Mouse (Mus musculus) forebrain, embryonic 15.5 days (tissue): ENCODE measurements around the gene Cbr4. TPM values are rescaled to one million over a fixed set of nuclear protein-coding genes. Genes with fewer than 3 reads are reported as not detected.
A peak's percentile ranks its signal among the peaks of the same experiment; 100 is the strongest.

Source experiments
- ATAC-seq: fragments of 200-750 bp; cut with Nextera tagmentation; replicated peaks from 2 replicates; pipeline ENCODE4 v1.8.0; 2017; ENCODE audit warnings: mild to moderate bottlenecking, moderate TSS enrichment, moderate library complexity
- H3K27ac ChIP-seq: fragments of 300-500 bp; sonication (generic); replicated peaks from 2 replicates; pipeline ENCODE4 v1.5.1; 2015; ENCODE audit warnings: mild to moderate bottlenecking, inconsistent platforms
- H3K27me3 ChIP-seq: fragments of 300-500 bp; sonication (generic); 2 replicates; pipeline ENCODE4 v1.6.1; 2015; ENCODE audit warnings: inconsistent platforms
- H3K36me3 ChIP-seq: fragments of 300-500 bp; sonication (generic); 2 replicates; pipeline ENCODE4 v1.6.1; 2015; ENCODE audit warnings: mild to moderate bottlenecking, inconsistent platforms
- H3K4me1 ChIP-seq: fragments of 300-500 bp; sonication (generic); 2 replicates; pipeline ENCODE4 v1.6.1; 2015; ENCODE audit warnings: inconsistent platforms
- H3K4me2 ChIP-seq: fragments of 300-500 bp; sonication (generic); replicated peaks from 2 replicates; pipeline ENCODE4 v1.6.1; 2015; ENCODE audit warnings: mild to moderate bottlenecking, inconsistent platforms
- H3K4me3 ChIP-seq: fragments of 300-500 bp; sonication (generic); 2 replicates; pipeline ENCODE4 v1.5.1; 2015; ENCODE audit warnings: mild to moderate bottlenecking, inconsistent platforms
- H3K9ac ChIP-seq: fragments of 300-500 bp; sonication (generic); replicated peaks from 2 replicates; pipeline ENCODE4 v1.6.1; 2015; ENCODE audit warnings: mild to moderate bottlenecking, inconsistent platforms
- H3K9me3 ChIP-seq: fragments of 300-500 bp; sonication (generic); 2 replicates; pipeline ENCODE4 v1.6.1; 2016; ENCODE audit warnings: inconsistent platforms
- WGBS: fragments of 180-500 bp; shearing (Covaris S2); methylation state at CpG from one replicate; pipeline ENCODE4 v1.1.7; 2015; ENCODE audit warnings: mixed read lengths; 5-methylcytosine and 5-hydroxymethylcytosine counted together
- polyA plus RNA-seq: library from polyadenylated mRNA; unstranded; fragments of >200 nt; fragmentation: Nextera tagmentation; extraction: Ambion mirVana; gene quantifications from 2 replicates; pipeline ENCODE4 v1.2.1, GENCODE M21; 2015

Gene Cbr4
- polyA plus RNA-seq, 1 experiment from 2014 or later, result 23.8 TPM

- Histone ChIP-seq H3K27me3 (no peaks in the 10 kb centered on the region), H3K4me3 (no peak overlapping the region), H3K9me3 (no peaks in the 10 kb centered on the region), H3K27ac (no peak overlapping the region), H3K9ac (no peak overlapping the region), H3K36me3 (no peaks in the 10 kb centered on the region), H3K4me1 (peaks cover 14% of the 10 kb centered on the region), H3K4me2 (no peak overlapping the region)
- WGBS, result 94% methylated on average over 3 of the region's 3 CpGs
- ATAC-seq, result peak; percentile 16; the same call in 1 of the 2 replicates
Observed at GRCm38 (mm10) chr8:61467553-61467815, 20.1 kb upstream of the Cbr4 start.

- Histone ChIP-seq H3K27ac (no peak overlapping the region), H3K36me3 (no peaks in the 10 kb centered on the region), H3K9me3 (no peaks in the 10 kb centered on the region), H3K9ac (no peak overlapping the region), H3K27me3 (no peaks in the 10 kb centered on the region), H3K4me3 (no peak overlapping the region), H3K4me2 (no peak overlapping the region), H3K4me1 (peaks cover 14% of the 10 kb centered on the region)
- WGBS, result 87% methylated on average over 4 of the region's 4 CpGs
- no peak for ATAC-seq
Observed at GRCm38 (mm10) chr8:61470213-61470612, 17.3 kb upstream of the Cbr4 start.

- H3K9me3 ChIP-seq, result no peaks in the 10 kb centered on the region
- no peaks in the 10 kb centered on the region for H3K27me3 ChIP-seq
- no peak overlapping the region for H3K27ac ChIP-seq
- H3K4me3 ChIP-seq, result no peak overlapping the region
- H3K4me1 ChIP-seq, result no peaks in the 10 kb centered on the region
- H3K4me2 ChIP-seq, result no peak overlapping the region
- WGBS, result 76% methylated on average over 6 of the region's 6 CpGs
- no peak for ATAC-seq
- no peaks in the 10 kb centered on the region for H3K36me3 ChIP-seq
- no peak overlapping the region for H3K9ac ChIP-seq
Observed at GRCm38 (mm10) chr8:61475251-61475673, 12.3 kb upstream of the Cbr4 start.

- Histone ChIP-seq H3K9ac (no peak overlapping the region), H3K4me1 (no peaks in the 10 kb centered on the region), H3K36me3 (no peaks in the 10 kb centered on the region), H3K9me3 (no peaks in the 10 kb centered on the region), H3K4me3 (no peak overlapping the region), H3K27me3 (no peaks in the 10 kb centered on the region), H3K4me2 (no peak overlapping the region), H3K27ac (no peak overlapping the region)
- ATAC-seq, result no peak
- WGBS, result 88% methylated on average over 9 of the region's 9 CpGs
Observed at GRCm38 (mm10) chr8:61476160-61476559, 11.4 kb upstream of the Cbr4 start.

- 91% methylated on average over 4 of the region's 4 CpGs for WGBS
Observed at GRCm38 (mm10) chr8:61478150-61478549, 9.4 kb upstream of the Cbr4 start.

GRCm38 (mm10) chr8:61478793-61479192 lies 8.7 kb upstream of the Cbr4 start:
- ATAC-seq, result no peak
- Histone ChIP-seq H3K9me3 (no peaks in the 10 kb centered on the region), H3K9ac (no peak overlapping the region), H3K27ac (no peak overlapping the region), H3K4me1 (no peaks in the 10 kb centered on the region), H3K27me3 (no peaks in the 10 kb centered on the region), H3K36me3 (no peaks in the 10 kb centered on the region), H3K4me2 (no peak overlapping the region), H3K4me3 (no peak overlapping the region)
- 69% methylated on average over 8 of the region's 8 CpGs for WGBS

More at GRCm38 (mm10) chr8:61478150-61478549, 9.4 kb upstream of the Cbr4 start:
- Histone ChIP-seq H3K4me2 (no peak overlapping the region), H3K4me3 (no peak overlapping the region), H3K27ac (no peak overlapping the region), H3K27me3 (no peaks in the 10 kb centered on the region), H3K9me3 (no peaks in the 10 kb centered on the region), H3K4me1 (no peaks in the 10 kb centered on the region), H3K9ac (no peak overlapping the region), H3K36me3 (no peaks in the 10 kb centered on the region)
- no peak for ATAC-seq

GRCm38 (mm10) chr8:61479506-61480214 lies 7.9 kb upstream of the Cbr4 start:
- peak; percentile 70 for ATAC-seq
- H3K9ac ChIP-seq, result no peak overlapping the region
- no peaks in the 10 kb centered on the region for H3K4me1 ChIP-seq
- H3K4me2 ChIP-seq, result no peak overlapping the region
- no peaks in the 10 kb centered on the region for H3K9me3 ChIP-seq
- no peaks in the 10 kb centered on the region for H3K36me3 ChIP-seq
- no peaks in the 10 kb centered on the region for H3K27me3 ChIP-seq
- H3K4me3 ChIP-seq, result no peak overlapping the region
- WGBS, result 59% methylated on average over 10 of the region's 11 CpGs
- H3K27ac ChIP-seq, result no peak overlapping the region

- H3K9me3 ChIP-seq, result no peaks in the 10 kb centered on the region
- no peak overlapping the region for H3K4me3 ChIP-seq
- H3K4me2 ChIP-seq, result no peak overlapping the region
- no peak overlapping the region for H3K27ac ChIP-seq
- no peaks in the 10 kb centered on the region for H3K36me3 ChIP-seq
- 79% methylated on average over 14 of the region's 14 CpGs for WGBS
- no peak overlapping the region for H3K9ac ChIP-seq
- no peaks in the 10 kb centered on the region for H3K27me3 ChIP-seq
- ATAC-seq, result peak; percentile 29; the same call in 1 of the 2 replicates
- no peaks in the 10 kb centered on the region for H3K4me1 ChIP-seq
Observed at GRCm38 (mm10) chr8:61480260-61480967, 7.1 kb upstream of the Cbr4 start.

- H3K9ac ChIP-seq, result no peak overlapping the region
- no peaks in the 10 kb centered on the region for H3K9me3 ChIP-seq
- peak overlapping the region; percentile 89; the same call in 1 of the 2 replicates for H3K4me3 ChIP-seq
- H3K27me3 ChIP-seq, result no peaks in the 10 kb centered on the region
- H3K27ac ChIP-seq, result peak overlapping the region; percentile 95; the same call in 1 of the 2 replicates
- peaks cover 9% of the 10 kb centered on the region for H3K4me1 ChIP-seq
- no peaks in the 10 kb centered on the region for H3K36me3 ChIP-seq
- no peak overlapping the region; the same call in 1 of the 2 replicates for H3K4me2 ChIP-seq
- ATAC-seq, result no peak; the same call in 1 of the 2 replicates
- WGBS, result 99% methylated on average over 2 of the region's 2 CpGs
Observed at GRCm38 (mm10) chr8:61486923-61487529, 508 bp upstream of the Cbr4 start.

GRCm38 (mm10) chr8:61488631-61489030 lies 1.1 kb downstream of the Cbr4 start:
- H3K9ac ChIP-seq, result no peak overlapping the region
- H3K4me3 ChIP-seq, result no peak overlapping the region
- H3K4me1 ChIP-seq, result peaks cover 9% of the 10 kb centered on the region
- no peak overlapping the region for H3K27ac ChIP-seq
- H3K36me3 ChIP-seq, result 0 out of 2 replicates have a peak, but pooled peaks cover 2% of the 10 kb centered on the region
- no peaks in the 10 kb centered on the region for H3K27me3 ChIP-seq
- 92% methylated on average over 8 of the region's 8 CpGs for WGBS
- H3K9me3 ChIP-seq, result no peaks in the 10 kb centered on the region
- H3K4me2 ChIP-seq, result peak overlapping the region; percentile 58; the same call in 1 of the 2 replicates
- no peak for ATAC-seq

GRCm38 (mm10) chr8:61497110-61497509 lies 9.6 kb downstream of the Cbr4 start:
- Histone ChIP-seq H3K4me3 (no peak overlapping the region), H3K4me2 (no peak overlapping the region), H3K27ac (no peak overlapping the region), H3K4me1 (no peaks in the 10 kb centered on the region), H3K9ac (no peak overlapping the region), H3K27me3 (no peaks in the 10 kb centered on the region), H3K36me3 (0 out of 2 replicates have a peak, but pooled peaks cover 7% of the 10 kb centered on the region), H3K9me3 (no peaks in the 10 kb centered on the region)
- no peak for ATAC-seq
- 88% methylated on average over 4 of the region's 4 CpGs for WGBS

GRCm38 (mm10) chr8:61499035-61499434 lies 11.5 kb downstream of the Cbr4 start:
- WGBS, result 52% methylated on average over 4 of the region's 4 CpGs
- no peak overlapping the region for H3K27ac ChIP-seq
- H3K36me3 ChIP-seq, result peaks cover 12% of the 10 kb centered on the region; the same call in 1 of the 2 replicates
- H3K9me3 ChIP-seq, result no peaks in the 10 kb centered on the region
- no peaks in the 10 kb centered on the region for H3K4me1 ChIP-seq
- ATAC-seq, result 0 out of 2 replicates have a peak, but pooled peaks have one; percentile 19
- H3K4me2 ChIP-seq, result no peak overlapping the region
- no peak overlapping the region for H3K4me3 ChIP-seq
- no peaks in the 10 kb centered on the region for H3K27me3 ChIP-seq
- no peak overlapping the region for H3K9ac ChIP-seq
